Mouse (Mus musculus) subcutaneous adipose tissue, adult 2 months (tissue): ENCODE measurements around the gene Borcs8. TPM values are rescaled to one million over a fixed set of nuclear protein-coding genes. Genes with fewer than 3 reads are reported as not detected.

Source experiments
- polyA plus RNA-seq: library from polyadenylated mRNA; depleted of rRNA; stranded (reverse); fragments of >200 nt; gene quantifications from 2 replicates; pipeline ENCODE4 v1.2.3, GENCODE M21; 2012; ENCODE audit warnings: low replicate concordance; rRNA removed

The Borcs8 gene
- 105 and 114 TPM in 2 replicates for polyA plus RNA-seq

GRCm38 (mm10) chr8:70139026-70139857, at the start of gene Borcs8, which contains the start of the genes Rfxank and Mef2b:
Gene Borcs8 (plus strand): TSS chr8:70139499.
Gene Rfxank (minus strand): TSS chr8:70139154.
Gene Mef2b (plus strand): TSS chr8:70139711.

GRCm38 (mm10) chr8:70120667-70121066, 18.6 kb upstream of the Borcs8 start, which contains the start of gene Ncan:
Gene Ncan (minus strand): TSS chr8:70120873.

GRCm38 (mm10) chr8:70131166-70131883, 8.0 kb upstream of the Borcs8 start, which contains the start of gene Nr2c2ap:
Gene Nr2c2ap (plus strand): TSS chr8:70131333.

GRCm38 (mm10) chr8:70172043-70172681, 32.9 kb downstream of the Borcs8 start, which contains the start of gene Tmem161a:
Gene Tmem161a (plus strand): TSS chr8:70172356.

Other genes starting within 250 kb of the Borcs8 start
- 0.56 and 1.2 TPM in 2 replicates for gene Tssk6, start 237.3 kb upstream of the Borcs8 start, polyA plus RNA-seq
- 124 and 130 TPM in 2 replicates for gene Ndufa13, start 236.9 kb upstream of the Borcs8 start, polyA plus RNA-seq
- 3.1 and 5.2 TPM in 2 replicates for gene Yjefn3, start 236.8 kb upstream of the Borcs8 start, polyA plus RNA-seq
- gene Gatad2a, start 143.1 kb upstream of the Borcs8 start, polyA plus RNA-seq = 50.7 and 79.7 TPM in 2 replicates
- gene Mau2, start 96.8 kb upstream of the Borcs8 start, polyA plus RNA-seq = 76.7 and 101 TPM in 2 replicates
- gene Sugp1, start 96.7 kb upstream of the Borcs8 start, polyA plus RNA-seq = 10.8 and 14.6 TPM in 2 replicates
- 3.2 and 4.2 TPM in 2 replicates for gene Tm6sf2, start 66.6 kb upstream of the Borcs8 start, polyA plus RNA-seq
- 0.42 and 0.92 TPM in 2 replicates for gene Hapln4, start 56.0 kb upstream of the Borcs8 start, polyA plus RNA-seq
- 0.50 and 3.3 TPM in 2 replicates for gene Ncan, start 18.6 kb upstream of the Borcs8 start, polyA plus RNA-seq
- gene Nr2c2ap, start 8.2 kb upstream of the Borcs8 start, polyA plus RNA-seq = 18.9 and 21.9 TPM in 2 replicates
- 27.5 and 30.0 TPM in 2 replicates for gene Rfxank, start 345 bp upstream of the Borcs8 start, polyA plus RNA-seq
- 0.32 and 0.39 TPM in 2 replicates for gene Mef2b, start 212 bp downstream of the Borcs8 start, polyA plus RNA-seq
- gene Tmem161a, start 32.9 kb downstream of the Borcs8 start, polyA plus RNA-seq = 123 and 138 TPM in 2 replicates
- gene Slc25a42, start 72.8 kb downstream of the Borcs8 start, polyA plus RNA-seq = 41.2 and 60.9 TPM in 2 replicates
- 37.0 and 50.6 TPM in 2 replicates for gene Sugp2, start 94.7 kb downstream of the Borcs8 start, polyA plus RNA-seq
- gene Armc6, start 95.0 kb downstream of the Borcs8 start, polyA plus RNA-seq = 28.9 TPM in 2 replicates
- gene Homer3, start 143.3 kb downstream of the Borcs8 start, polyA plus RNA-seq = 41.4 and 54.4 TPM in 2 replicates
- 39.0 and 64.2 TPM in 2 replicates for gene Ddx49, start 163.0 kb downstream of the Borcs8 start, polyA plus RNA-seq
- 327 and 352 TPM in 2 replicates for gene Cope, start 163.0 kb downstream of the Borcs8 start, polyA plus RNA-seq
- gene Cers1, start 176.3 kb downstream of the Borcs8 start, polyA plus RNA-seq = 1.3 and 8.5 TPM in 2 replicates
- 0.53 and 1.3 TPM in 2 replicates for gene Gdf1, start 190.3 kb downstream of the Borcs8 start, polyA plus RNA-seq
- 24.6 and 43.5 TPM in 2 replicates for gene Upf1, start 213.8 kb downstream of the Borcs8 start, polyA plus RNA-seq
- 1.2 TPM in 2 replicates for gene Comp, start 234.1 kb downstream of the Borcs8 start, polyA plus RNA-seq